Mouse (Mus musculus) kidney, postnatal 14 days (tissue): ENCODE measurements around the gene Stat4.

Experiments used
- DNase-seq: peaks from one replicate; pipeline ENCODE4 v3.0.0; 2022; ENCODE audit warnings: mixed read lengths

The Stat4 gene

GRCm38 (mm10) chr1:52148178-52148577, 161.2 kb downstream of the Stat4 start:
- DNase-seq = peak; percentile 48

DNA sequence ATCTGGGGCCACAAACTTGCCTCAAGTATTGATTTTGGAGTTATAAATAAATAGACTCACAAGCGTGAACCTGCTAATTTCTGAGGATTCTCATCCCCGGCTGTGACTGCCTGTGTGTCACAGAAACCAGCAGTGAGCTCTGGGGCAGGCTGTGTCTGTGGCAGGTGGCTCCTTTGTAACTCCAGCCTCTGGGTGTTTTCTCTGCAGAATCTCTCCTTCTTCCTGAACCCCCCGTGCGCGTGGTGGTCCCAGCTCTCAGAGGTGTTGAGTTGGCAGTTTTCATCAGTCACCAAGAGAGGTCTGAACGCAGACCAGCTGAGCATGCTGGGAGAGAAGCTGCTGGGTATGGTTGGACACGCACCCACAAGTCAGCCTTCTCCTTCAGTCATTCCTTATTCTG, 161.7 kb downstream of the Stat4 start:
- DNase-seq = no peak

DNA sequence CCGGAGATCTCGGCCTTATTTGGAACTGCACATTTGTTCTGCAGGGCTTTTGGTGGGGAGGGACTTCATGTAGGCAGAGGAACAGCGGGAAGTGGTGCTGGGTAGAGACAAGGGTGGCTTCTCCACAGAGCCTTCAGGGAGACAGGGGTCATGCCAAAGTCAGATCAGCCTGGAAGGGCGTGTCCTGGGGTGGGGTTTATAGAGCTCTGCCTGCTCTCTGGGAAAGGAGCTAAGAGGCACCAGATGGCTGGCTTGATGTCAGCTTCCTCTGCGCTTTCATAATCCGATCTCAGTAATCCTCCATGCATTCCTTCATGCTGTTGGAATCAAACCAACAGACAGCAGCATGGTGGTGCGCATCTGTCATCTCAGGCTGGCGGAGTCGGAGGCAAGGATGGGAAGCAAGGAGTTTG, 163.0 kb downstream of the Stat4 start:
- DNase-seq = no peak

DNA sequence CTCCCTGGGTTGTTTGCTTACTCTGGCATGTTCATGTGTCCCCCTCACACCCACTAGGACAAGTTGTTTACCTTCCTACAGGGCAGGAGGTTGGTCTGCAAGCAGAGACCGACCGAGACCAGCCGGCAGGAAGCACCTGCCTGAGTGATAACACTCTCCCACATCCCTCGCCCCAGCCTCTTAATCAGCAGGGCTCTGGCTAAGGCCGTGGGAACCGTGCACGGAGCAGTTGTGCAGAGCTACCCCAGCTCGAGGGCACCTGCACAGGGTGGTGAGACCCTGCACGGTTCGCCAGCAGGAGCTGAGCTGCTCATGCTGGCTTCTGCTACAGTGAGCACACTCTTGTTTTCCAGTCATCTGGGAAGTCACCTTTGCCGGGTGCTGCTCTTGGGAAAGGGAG, 163.7 kb downstream of the Stat4 start:
- DNase-seq = no peak

DNA sequence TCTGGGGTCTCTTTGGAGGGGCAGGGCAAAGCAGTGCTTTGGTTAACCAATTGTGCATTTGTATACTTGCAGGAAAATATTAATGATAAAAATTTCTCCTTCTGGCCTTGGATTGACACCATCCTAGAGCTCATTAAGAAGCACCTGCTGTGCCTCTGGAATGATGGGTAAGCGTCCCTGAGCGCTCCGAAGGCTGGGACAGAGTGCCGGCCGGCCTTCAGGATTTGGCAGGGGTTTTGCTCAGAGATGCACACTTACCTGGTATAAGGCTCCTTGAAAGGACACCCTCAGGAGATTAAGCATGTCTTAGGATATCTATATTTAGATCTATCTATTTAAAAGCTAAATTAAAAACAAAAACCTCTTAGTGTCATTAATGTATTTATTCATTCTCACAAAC, 164.2 kb downstream of the Stat4 start:
- no peak for DNase-seq

GRCm38 (mm10) chr1:52152369-52152768, 165.4 kb downstream of the Stat4 start:
- no peak for DNase-seq

GRCm38 (mm10) chr1:52152936-52153335, 166.0 kb downstream of the Stat4 start:
- DNase-seq = no peak

DNA sequence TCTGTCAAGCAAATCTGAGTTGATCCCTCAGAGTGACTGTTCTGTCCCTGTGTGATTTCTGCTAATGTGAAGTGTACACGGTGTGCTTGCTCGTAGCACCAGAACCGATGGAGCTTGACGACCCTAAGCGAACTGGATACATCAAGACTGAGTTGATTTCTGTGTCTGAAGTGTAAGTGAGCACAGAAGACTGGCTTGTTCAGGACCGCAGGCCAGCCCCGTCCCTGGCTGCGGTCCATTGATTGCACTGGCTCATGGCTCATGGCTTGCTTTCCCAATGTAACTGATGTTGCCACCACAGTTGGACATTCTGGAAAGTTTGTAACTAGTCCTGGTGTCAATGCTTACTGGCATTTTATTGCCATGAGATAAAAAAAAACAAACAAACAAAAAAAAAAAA, 167.9 kb downstream of the Stat4 start:
- DNase-seq = peak; percentile 75

GRCm38 (mm10) chr1:52156351-52156750, 169.4 kb downstream of the Stat4 start:
- DNase-seq = no peak
